Comparison of ENCODE assay signal across 17 mouse cellular contexts in genomic region chr3:67918634-67919259, GRCm38 (mm10). TPM values are rescaled to one million over a fixed set of nuclear protein-coding genes. Genes with fewer than 3 reads are reported as not detected.
DNase-seq lines count a peak whose midpoint lies in the region; ATAC-seq and TF ChIP-seq lines count a peak whose summit lies in the region.
"Had no signal": no experiment of that assay in that cellular context is flagged by ENCODE, and none has a peak within 500 bp of the region (broad histone marks: within the 10 kb centered on the region; RNA-seq: fewer than 3 reads in every experiment).

No protein-coding gene starts in this region.

- no peaks in the 10 kb centered on the region for H3K36me3 ChIP-seq in embryonic facial prominence, embryonic 11.5 days (replicated peaks; ENCODE audit: control insufficient read depth, insufficient read depth, low read depth, low read length)
- H3K36me3 ChIP-seq in embryonic facial prominence, embryonic 10.5 days (replicated peaks): no peaks in the 10 kb centered on the region
- H3K36me3 ChIP-seq in C2C12 (ENCODE audit: control insufficient read depth, insufficient read depth): no peaks in the 10 kb centered on the region
- H3K36me3 ChIP-seq in forebrain, embryonic 14.5 days (ENCODE audit: control insufficient read depth, insufficient read depth, low read length): no peaks in the 10 kb centered on the region
- H3K36me3 ChIP-seq in midbrain, embryonic 15.5 days (replicated peaks): no peaks in the 10 kb centered on the region
- H3K36me3 ChIP-seq in kidney, adult 2 months (ENCODE audit: control insufficient read depth, insufficient read depth, low read length): no peaks in the 10 kb centered on the region
- H3K36me3 ChIP-seq: hindbrain, embryonic 10.5 days had no signal

- no peaks in the 10 kb centered on the region for H3K4me1 ChIP-seq in embryonic facial prominence, embryonic 11.5 days (ENCODE audit: control insufficient read depth, insufficient read depth, low read length)
- H3K4me1 ChIP-seq in embryonic facial prominence, embryonic 10.5 days: no peaks in the 10 kb centered on the region
- H3K4me1 ChIP-seq in forebrain, embryonic 14.5 days (ENCODE audit: control insufficient read depth, insufficient read depth, low read length): peaks cover 2% of the 10 kb centered on the region; the same call in 1 of the 2 replicates
- H3K4me1 ChIP-seq in midbrain, embryonic 15.5 days: peaks cover 7% of the 10 kb centered on the region
- H3K4me1 ChIP-seq in kidney, adult 2 months (ENCODE audit: control insufficient read depth, insufficient read depth, low read length): no peaks in the 10 kb centered on the region
- H3K4me1 ChIP-seq: hindbrain, embryonic 10.5 days had no signal

- no peak overlapping the region for H3K27ac ChIP-seq in embryonic facial prominence, embryonic 11.5 days (replicated peaks; ENCODE audit: low read depth, low read length)
- no peak overlapping the region for H3K27ac ChIP-seq in embryonic facial prominence, embryonic 10.5 days (replicated peaks)
- no peak overlapping the region for H3K27ac ChIP-seq in forebrain, embryonic 14.5 days (ENCODE audit: low read depth, low read length)
- no peak overlapping the region for H3K27ac ChIP-seq in midbrain, embryonic 15.5 days
- no peak overlapping the region for H3K27ac ChIP-seq in layer of hippocampus, adult 2 months
- no peak overlapping the region for H3K27ac ChIP-seq in kidney, adult 2 months (ENCODE audit: insufficient read depth, low read depth, low read length)
- H3K27ac ChIP-seq: hindbrain, embryonic 10.5 days had no signal

- peak; percentile 9 for DNase-seq in embryonic facial prominence, embryonic 11.5 days (ENCODE audit: low spot score)
- no peak for DNase-seq in embryonic facial prominence, embryonic 10.5 days (ENCODE audit: low spot score)
- DNase-seq in forebrain, embryonic 14.5 days (ENCODE audit: low spot score): peak; percentile 57
- DNase-seq in kidney, postnatal 4 days: no peak
- DNase-seq in layer of hippocampus, adult 2 months (ENCODE audit: low spot score in 2 of 2): no peak
- DNase-seq in kidney, adult 2 months: no peak
- DNase-seq: cerebellum, adult 11-12 months; lung, adult 2 months had no signal

- no peak for ATAC-seq in embryonic facial prominence, embryonic 11.5 days (replicated peaks; ENCODE audit: insufficient number of reproducible peaks, low FRiP score, low TSS enrichment, low read depth)
- ATAC-seq in forebrain, embryonic 14.5 days: peak; percentile 62
- ATAC-seq in midbrain, embryonic 15.5 days (replicated peaks): peak; percentile 80

- no peaks in the 10 kb centered on the region for H3K79me2 ChIP-seq in C2C12 (ENCODE audit: control insufficient read depth, insufficient read depth)

- TF ChIP-seq POLR2A in kidney, adult 2 months (IDR thresholded peaks at IDR 0.05; ENCODE audit: low read depth, low read length): no peak

- 67% methylated on average over 8 of the region's 8 CpGs for WGBS in embryonic facial prominence, embryonic 11.5 days
- 76% methylated on average over 8 of the region's 8 CpGs for WGBS in embryonic facial prominence, embryonic 10.5 days
- 27% methylated on average over 8 of the region's 8 CpGs for WGBS in forebrain, embryonic 14.5 days
- 27% methylated on average over 8 of the region's 8 CpGs for WGBS in midbrain, embryonic 15.5 days
- 81% methylated on average over 8 of the region's 8 CpGs for WGBS in kidney, adult 2 months

- H3K27me3 ChIP-seq in embryonic facial prominence, embryonic 11.5 days (ENCODE audit: control insufficient read depth, insufficient read depth, low read length): no peaks in the 10 kb centered on the region
- no peaks in the 10 kb centered on the region for H3K27me3 ChIP-seq in embryonic facial prominence, embryonic 10.5 days (replicated peaks; ENCODE audit: low read depth, poor library complexity, severe bottlenecking)
- no peaks in the 10 kb centered on the region for H3K27me3 ChIP-seq in C2C12 (ENCODE audit: control insufficient read depth, insufficient read depth, insufficient read length)
- H3K27me3 ChIP-seq in forebrain, embryonic 14.5 days (replicated peaks; ENCODE audit: control insufficient read depth, insufficient read depth, low read length): no peaks in the 10 kb centered on the region
- H3K27me3 ChIP-seq in midbrain, embryonic 15.5 days (replicated peaks): no peaks in the 10 kb centered on the region; the same call in 1 of the 2 replicates
- no peaks in the 10 kb centered on the region for H3K27me3 ChIP-seq in kidney, adult 2 months (replicated peaks; ENCODE audit: control insufficient read depth, insufficient read depth, low read length)

- H3K9ac ChIP-seq in embryonic facial prominence, embryonic 11.5 days (replicated peaks; ENCODE audit: low read length): no peak overlapping the region
- H3K9ac ChIP-seq in forebrain, embryonic 14.5 days (ENCODE audit: low read length): no peak overlapping the region
- no peak overlapping the region for H3K9ac ChIP-seq in midbrain, embryonic 15.5 days

- H3K9me3 ChIP-seq in embryonic facial prominence, embryonic 11.5 days (replicated peaks; ENCODE audit: control insufficient read depth, low read length): no peaks in the 10 kb centered on the region
- H3K9me3 ChIP-seq in embryonic facial prominence, embryonic 10.5 days: no peaks in the 10 kb centered on the region
- H3K9me3 ChIP-seq in forebrain, embryonic 14.5 days (replicated peaks; ENCODE audit: control insufficient read depth, low read length): no peaks in the 10 kb centered on the region
- H3K9me3 ChIP-seq in midbrain, embryonic 15.5 days: no peaks in the 10 kb centered on the region
- H3K9me3 ChIP-seq: hindbrain, embryonic 10.5 days had no signal

- H3K4me3 ChIP-seq in embryonic facial prominence, embryonic 11.5 days (ENCODE audit: low read depth, low read length): no peak overlapping the region
- H3K4me3 ChIP-seq in embryonic facial prominence, embryonic 10.5 days: no peak overlapping the region
- H3K4me3 ChIP-seq in C2C12 (ENCODE audit: insufficient read depth, poor library complexity, severe bottlenecking): no peak overlapping the region
- no peak overlapping the region for H3K4me3 ChIP-seq in forebrain, embryonic 14.5 days (ENCODE audit: low read depth, low read length)
- no peak overlapping the region for H3K4me3 ChIP-seq in midbrain, embryonic 15.5 days
- no peak overlapping the region for H3K4me3 ChIP-seq in layer of hippocampus, adult 2 months
- no peak overlapping the region for H3K4me3 ChIP-seq in kidney, adult 2 months (ENCODE audit: insufficient read depth, low read depth, low read length)
- H3K4me3 ChIP-seq: erythroblast, embryonic 14.5 days; hindbrain, embryonic 10.5 days had no signal

- H3ac ChIP-seq in C2C12 (ENCODE audit: control insufficient read depth, insufficient read length, low read depth): no peak overlapping the region

- no peak for TF ChIP-seq CTCF in C2C12 (IDR thresholded peaks at IDR 0.05; ENCODE audit: control insufficient read depth, insufficient read depth, insufficient read length)
- TF ChIP-seq CTCF in layer of hippocampus, adult 2 months (conservative IDR thresholded peaks at IDR 0.05): no peak
- TF ChIP-seq CTCF in kidney, adult 2 months (conservative IDR thresholded peaks at IDR 0.05; ENCODE audit: insufficient read depth, insufficient read length, low read depth, low read length): no peak

- no peaks in the 10 kb centered on the region for H3K79me3 ChIP-seq in C2C12 (ENCODE audit: low read depth)

- H3K4me2 ChIP-seq in embryonic facial prominence, embryonic 11.5 days (ENCODE audit: low read depth, low read length): no peak overlapping the region
- H3K4me2 ChIP-seq in forebrain, embryonic 14.5 days (ENCODE audit: low read length): no peak overlapping the region
- no peak overlapping the region for H3K4me2 ChIP-seq in midbrain, embryonic 15.5 days

TF ChIP-seq in C2C12, 6 proteins besides CTCF, POLR2A, EP300 and RAD21:
- TF ChIP-seq MYOG (IDR thresholded peaks at IDR 0.05; ENCODE audit: control insufficient read depth, extremely low read depth, insufficient read length): no peak
- TF ChIP-seq CEBPB (IDR thresholded peaks at IDR 0.05; ENCODE audit: low read depth): no peak
- no peak for TF ChIP-seq MAX (IDR thresholded peaks at IDR 0.05)
- TF ChIP-seq USF1 (IDR thresholded peaks at IDR 0.05; ENCODE audit: low read depth): no peak
- peak; percentile 55 for TF ChIP-seq MYOD1 (IDR thresholded peaks at IDR 0.05; ENCODE audit: control insufficient read depth, insufficient read length, low read depth)
TF ChIP-seq in C2C12: peak in this region for 1.

RNA-seq across cellular contexts. Expression of gene Iqschfp, which starts 26.7 kb away (rescaled TPM):
- 0.68 and 0.87 TPM in 2 replicates for polyA plus RNA-seq in embryonic facial prominence, embryonic 11.5 days (2014; fragmentation: Nextera tagmentation; extraction: Ambion mirVana)
- polyA plus RNA-seq in embryonic facial prominence, embryonic 10.5 days (2016; fragmentation: Nextera tagmentation; extraction: Ambion mirVana): 0.24 TPM in 1 of 2 replicates, not detected in the other
- polyA plus RNA-seq in C2C12 (2012; fragmentation: generic; extraction: Trizol): not detected
- 2.8 and 5.0 TPM in 2 replicates for polyA plus RNA-seq in forebrain, embryonic 14.5 days (2014; fragmentation: Nextera tagmentation; extraction: Ambion mirVana)
- 6.4 and 7.3 TPM in 2 replicates for polyA plus RNA-seq in midbrain, embryonic 15.5 days (2015; fragmentation: Nextera tagmentation; extraction: Ambion mirVana)
- total RNA-seq in layer of hippocampus, adult 2 months (2021): 10 to 100 TPM; 13.6 to 15.5 TPM
- not detected in 2 replicates for polyA plus RNA-seq in kidney, adult 2 months (2012; rRNA removed)
- total RNA-seq: granulocyte monocyte progenitor cell, adult 5-6 weeks; liver, adult 2 months had no signal
- polyA plus RNA-seq: erythroblast, embryonic 14.5 days; heart, embryonic 14.5 days; intestine, embryonic 14.5 days; kidney, embryonic 16.5 days; liver, adult 2 months; lung, adult 2 months had no signal

RNA-seq across cellular contexts. Expression of gene Iqcj, which starts 26.7 kb away (rescaled TPM):
- polyA plus RNA-seq in embryonic facial prominence, embryonic 11.5 days (2014; fragmentation: Nextera tagmentation; extraction: Ambion mirVana): not detected in 2 replicates
- not detected in 2 replicates for polyA plus RNA-seq in embryonic facial prominence, embryonic 10.5 days (2016; fragmentation: Nextera tagmentation; extraction: Ambion mirVana)
- not detected for polyA plus RNA-seq in C2C12 (2012; fragmentation: generic; extraction: Trizol)
- polyA plus RNA-seq in forebrain, embryonic 14.5 days (2014; fragmentation: Nextera tagmentation; extraction: Ambion mirVana): 0.18 and 0.52 TPM in 2 replicates
- 1.00 and 1.5 TPM in 2 replicates for polyA plus RNA-seq in midbrain, embryonic 15.5 days (2015; fragmentation: Nextera tagmentation; extraction: Ambion mirVana)
- 1 to 10 TPM; 4.4 to 5.7 TPM for total RNA-seq in layer of hippocampus, adult 2 months (2021)
- not detected in 2 replicates for polyA plus RNA-seq in kidney, adult 2 months (2012; rRNA removed)
- total RNA-seq: granulocyte monocyte progenitor cell, adult 5-6 weeks; liver, adult 2 months had no signal
- polyA plus RNA-seq: erythroblast, embryonic 14.5 days; heart, embryonic 14.5 days; hindbrain, embryonic 10.5 days; intestine, embryonic 14.5 days; kidney, embryonic 16.5 days; liver, adult 2 months; lung, adult 2 months had no signal

Comparison
In these comparisons a context has a peak if more than half of its experiments do, and no peak if none do; other contexts are left out.
1. DNase-seq: peak in embryonic facial prominence, embryonic 11.5 days (single experiment) and forebrain, embryonic 14.5 days (single experiment); none in embryonic facial prominence, embryonic 10.5 days (single experiment), kidney, postnatal 4 days (0 of 2), layer of hippocampus, adult 2 months (0 of 2) and kidney, adult 2 months (single experiment).